Mouse (Mus musculus) hindbrain, postnatal 0 days (tissue): ENCODE measurements around the gene Colec11. TPM values are rescaled to one million over a fixed set of nuclear protein-coding genes. Genes with fewer than 3 reads are reported as not detected.

ENCODE experiments used
- ATAC-seq: fragments of 200-750 bp; cut with Nextera tagmentation; 2 replicates; pipeline ENCODE4 v1.8.0; 2017; ENCODE audit warnings: mild to moderate bottlenecking, moderate TSS enrichment, moderate library complexity
- DNase-seq: peaks from one replicate; pipeline ENCODE4 v3.0.0-alpha.2; 2015; ENCODE audit warnings: low spot score
- H3K27ac ChIP-seq: fragments of 300-500 bp; sonication (generic); 2 replicates; pipeline ENCODE4 v1.5.1; 2014; ENCODE audit warnings: mild to moderate bottlenecking
- H3K27me3 ChIP-seq: fragments of 300-500 bp; sonication (generic); 2 replicates; pipeline ENCODE4 v1.6.1; 2014; ENCODE audit warnings: low read length, mixed read lengths; ENCODE audit not compliant: insufficient read depth
- H3K36me3 ChIP-seq: fragments of 300-500 bp; sonication (generic); 2 replicates; pipeline ENCODE4 v1.6.1; 2014; ENCODE audit warnings: low read length, mixed read lengths; ENCODE audit not compliant: insufficient read depth
- H3K4me1 ChIP-seq: fragments of 300-500 bp; sonication (generic); 2 replicates; pipeline ENCODE4 v1.6.1; 2014; ENCODE audit warnings: antibody characterized with exemption, low read length, mixed read lengths; ENCODE audit not compliant: insufficient read depth
- H3K4me2 ChIP-seq: fragments of 300-500 bp; sonication (generic); 2 replicates; pipeline ENCODE4 v1.6.1; 2014; ENCODE audit warnings: low read depth, mild to moderate bottlenecking, low read length, moderate library complexity, mixed read lengths
- H3K4me3 ChIP-seq: fragments of 300-500 bp; sonication (generic); 2 replicates; pipeline ENCODE4 v1.5.1; 2014; ENCODE audit warnings: low read length
- H3K9ac ChIP-seq: fragments of 300-500 bp; sonication (generic); replicated peaks from 2 replicates; pipeline ENCODE4 v1.6.1; 2014; ENCODE audit warnings: mild to moderate bottlenecking, low read length, moderate library complexity, mixed read lengths
- H3K9me3 ChIP-seq: fragments of 300-500 bp; sonication (generic); 2 replicates; pipeline ENCODE4 v1.6.1; 2016; ENCODE audit warnings: low read length, mixed read lengths
- CTCF ChIP-seq: IDR thresholded peaks from 2 replicates; pipeline ENCODE4 v1.5.1; 2016; ENCODE audit warnings: antibody characterized with exemption, control low read depth, low read depth
- WGBS: fragments of 180-500 bp; shearing (Covaris S2); extraction: QIAGEN DNeasy Blood & Tissue Kit; methylation state at CpG from one replicate; pipeline ENCODE4 v1.1.7; 2014; 5-methylcytosine and 5-hydroxymethylcytosine counted together
- polyA plus RNA-seq: library from polyadenylated mRNA; unstranded; fragments of >200 nt; fragmentation: Nextera tagmentation; extraction: Ambion mirVana; gene quantifications from 2 replicates; pipeline ENCODE4 v1.2.1, GENCODE M21; 2015
- total RNA-seq: library from RNA; depleted of rRNA; stranded (reverse); fragments of >200 nt; gene quantifications from 2 replicates; pipeline ENCODE4 v1.2.3, GENCODE M21; 2014

The Colec11 gene
- total and polyA plus RNA-seq, 2 experiments from 2014 or later: 1.2 to 1.4 TPM

- Histone ChIP-seq H3K4me1 (no peaks in the 10 kb centered on the region), H3K27ac (no peak overlapping the region), H3K9me3 (no peaks in the 10 kb centered on the region), H3K4me2 (no peak overlapping the region), H3K36me3 (peaks cover 13% of the 10 kb centered on the region), H3K27me3 (no peaks in the 10 kb centered on the region), H3K9ac (no peak overlapping the region), H3K4me3 (no peak overlapping the region)
- ATAC-seq (no peak), DNase-seq (no peak)
- 92% methylated on average over 2 of the region's 2 CpGs for WGBS
- no peak for TF ChIP-seq CTCF
Measured at GRCm38 (mm10) chr12:28624251-28624650, 1.1 kb upstream of the Colec11 start.

GRCm38 (mm10) chr12:28622641-28623040 is 536 bp downstream of the Colec11 start:
- no peak overlapping the region for H3K9ac ChIP-seq
- H3K27me3 ChIP-seq: no peaks in the 10 kb centered on the region
- H3K4me1 ChIP-seq: no peaks in the 10 kb centered on the region
- DNase-seq (no peak), ATAC-seq (no peak)
- H3K36me3 ChIP-seq: no peaks in the 10 kb centered on the region
- H3K27ac ChIP-seq: no peak overlapping the region
- no peak overlapping the region for H3K4me2 ChIP-seq
- no peak for TF ChIP-seq CTCF
- H3K4me3 ChIP-seq: no peak overlapping the region
- WGBS: 87% methylated on average over 1 of the region's 1 CpGs
- H3K9me3 ChIP-seq: no peaks in the 10 kb centered on the region

- no peak for TF ChIP-seq CTCF
- H3K27ac ChIP-seq: no peak overlapping the region
- no peaks in the 10 kb centered on the region for H3K4me1 ChIP-seq
- no peak overlapping the region for H3K4me2 ChIP-seq
- H3K27me3 ChIP-seq: no peaks in the 10 kb centered on the region
- ATAC-seq (no peak), DNase-seq (no peak)
- H3K9me3 ChIP-seq: no peaks in the 10 kb centered on the region
- 34% methylated on average over 5 of the region's 5 CpGs for WGBS
- H3K36me3 ChIP-seq: no peaks in the 10 kb centered on the region
- H3K9ac ChIP-seq: no peak overlapping the region
- no peak overlapping the region for H3K4me3 ChIP-seq
Measured at GRCm38 (mm10) chr12:28622167-28622532, 1.0 kb downstream of the Colec11 start.

DNA sequence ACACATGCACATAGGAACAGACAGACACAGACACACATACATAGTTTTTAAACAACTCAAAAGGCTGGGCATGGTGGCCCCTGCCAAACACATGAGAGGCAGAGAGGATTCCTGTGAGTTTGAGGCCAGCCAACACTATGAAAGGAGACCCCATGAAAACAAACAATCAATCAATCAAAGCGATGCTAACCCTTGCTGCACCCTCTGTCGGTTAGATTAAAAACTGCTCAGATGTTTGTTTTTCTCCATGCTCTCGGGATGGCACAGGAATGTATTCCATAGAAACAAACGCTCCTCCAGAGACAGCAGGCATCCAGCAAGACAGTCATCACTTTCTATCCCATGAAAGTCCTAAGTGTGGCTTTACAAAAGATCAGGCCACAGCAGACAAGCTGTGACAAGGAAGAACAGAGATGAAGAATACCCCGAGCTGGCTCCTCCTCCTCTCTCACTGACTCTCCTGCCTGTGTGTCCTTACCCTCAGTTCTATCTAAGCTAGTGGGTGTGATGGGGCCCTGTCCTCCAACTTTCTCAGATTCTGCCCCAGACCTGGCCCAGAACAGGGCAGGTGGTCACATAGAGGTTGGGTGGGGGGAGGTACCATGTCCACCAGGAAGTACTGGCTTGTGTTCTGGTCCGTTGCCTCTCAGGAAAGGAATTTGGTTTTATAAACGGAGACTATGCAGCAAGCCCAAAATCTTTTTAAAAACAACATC is 1.6 kb downstream of the Colec11 start:
- H3K4me2 ChIP-seq: no peak overlapping the region
- no peaks in the 10 kb centered on the region for H3K4me1 ChIP-seq
- no peak overlapping the region for H3K4me3 ChIP-seq
- ATAC-seq (no peak), DNase-seq (no peak)
- TF ChIP-seq CTCF: peak; percentile 53
- H3K36me3 ChIP-seq: no peaks in the 10 kb centered on the region
- 17% methylated on average over 7 of the region's 7 CpGs for WGBS
- no peaks in the 10 kb centered on the region for H3K27me3 ChIP-seq
- no peaks in the 10 kb centered on the region for H3K9me3 ChIP-seq
- no peak overlapping the region for H3K27ac ChIP-seq
- H3K9ac ChIP-seq: no peak overlapping the region

DNA sequence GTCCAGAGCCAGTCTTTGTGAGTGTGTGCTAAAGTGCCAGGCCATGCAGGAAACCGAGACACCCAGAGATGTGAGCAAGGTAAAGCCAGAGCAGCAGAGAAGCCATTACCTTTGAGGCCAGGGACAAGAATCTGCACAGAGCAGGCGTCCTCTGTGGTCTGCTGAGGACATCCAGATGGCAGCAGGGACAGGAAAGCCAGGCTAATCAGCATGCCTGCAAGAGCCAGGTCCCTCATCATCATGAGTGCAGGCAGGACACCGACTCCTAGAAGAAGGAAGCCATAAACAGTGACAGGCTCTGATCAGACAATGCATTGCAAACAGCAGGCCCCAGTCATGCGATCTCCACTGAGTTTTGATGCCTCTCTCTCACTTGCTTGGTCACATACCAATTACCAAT is 5.9 kb downstream of the Colec11 start:
- DNase-seq: no peak
- WGBS: 66% methylated on average over 4 of the region's 4 CpGs
- Histone ChIP-seq H3K4me3 (no peak overlapping the region), H3K27me3 (no peaks in the 10 kb centered on the region), H3K4me2 (no peak overlapping the region), H3K9me3 (no peaks in the 10 kb centered on the region), H3K9ac (no peak overlapping the region), H3K36me3 (no peaks in the 10 kb centered on the region), H3K4me1 (no peaks in the 10 kb centered on the region), H3K27ac (no peak overlapping the region)
- no peak for ATAC-seq
- TF ChIP-seq CTCF: no peak

DNA sequence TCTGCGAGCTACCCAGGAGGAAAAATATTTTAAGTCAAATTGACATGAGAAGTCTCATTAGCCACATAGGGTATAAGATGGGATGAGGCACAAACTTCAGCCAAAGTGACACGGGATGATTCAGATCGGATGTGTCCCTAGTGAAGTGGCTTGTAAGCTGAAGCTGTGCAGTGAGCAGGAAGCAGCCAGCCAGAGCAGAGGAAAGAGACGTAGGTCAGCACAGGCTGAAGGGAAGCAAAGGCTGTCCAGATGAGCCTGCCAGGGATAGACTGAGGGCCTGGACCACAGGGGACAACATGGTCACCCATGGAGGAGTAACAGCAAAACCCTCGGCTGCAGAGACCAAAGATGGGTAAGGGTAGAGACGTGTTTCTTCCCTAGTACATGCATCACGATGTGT is 8.8 kb downstream of the Colec11 start:
- no peak for DNase-seq
- ATAC-seq: peak; percentile 58; the same call in 1 of the 2 replicates
- no peak overlapping the region for H3K4me2 ChIP-seq
- H3K27me3 ChIP-seq: no peaks in the 10 kb centered on the region
- 50% methylated on average over 7 of the region's 7 CpGs for WGBS
- no peaks in the 10 kb centered on the region for H3K4me1 ChIP-seq
- no peak overlapping the region for H3K9ac ChIP-seq
- H3K27ac ChIP-seq: peak overlapping the region; percentile 51; the same call in 1 of the 2 replicates
- no peak for TF ChIP-seq CTCF
- H3K4me3 ChIP-seq: no peak overlapping the region
- H3K36me3 ChIP-seq: no peaks in the 10 kb centered on the region
- H3K9me3 ChIP-seq: no peaks in the 10 kb centered on the region

GRCm38 (mm10) chr12:28612391-28612790 is 10.8 kb downstream of the Colec11 start:
- 53% methylated on average over 6 of the region's 6 CpGs for WGBS

More at GRCm38 (mm10) chr12:28612391-28612790, 10.8 kb downstream of the Colec11 start:
- Histone ChIP-seq H3K9ac (no peak overlapping the region), H3K4me1 (peaks cover 11% of the 10 kb centered on the region; the same call in 1 of the 2 replicates), H3K36me3 (no peaks in the 10 kb centered on the region), H3K4me3 (no peak overlapping the region), H3K4me2 (no peak overlapping the region), H3K9me3 (no peaks in the 10 kb centered on the region), H3K27ac (no peak overlapping the region), H3K27me3 (no peaks in the 10 kb centered on the region)
- no peak for TF ChIP-seq CTCF
- ATAC-seq (no peak), DNase-seq (no peak)
